Mouse (Mus musculus) liver, embryonic 14.5 days (tissue): Measurements from ENCODE around the gene Ptprn2.

Experiments
- CTCF ChIP-seq: IDR thresholded peaks from 2 replicates; pipeline ENCODE4 v1.5.1; 2016; ENCODE audit warnings: antibody characterized with exemption, low read depth, control low read depth
- EP300 ChIP-seq: IDR thresholded peaks from 2 replicates; pipeline ENCODE4 v1.6.1; 2016; ENCODE audit warnings: antibody characterized with exemption, low read depth

DNA sequence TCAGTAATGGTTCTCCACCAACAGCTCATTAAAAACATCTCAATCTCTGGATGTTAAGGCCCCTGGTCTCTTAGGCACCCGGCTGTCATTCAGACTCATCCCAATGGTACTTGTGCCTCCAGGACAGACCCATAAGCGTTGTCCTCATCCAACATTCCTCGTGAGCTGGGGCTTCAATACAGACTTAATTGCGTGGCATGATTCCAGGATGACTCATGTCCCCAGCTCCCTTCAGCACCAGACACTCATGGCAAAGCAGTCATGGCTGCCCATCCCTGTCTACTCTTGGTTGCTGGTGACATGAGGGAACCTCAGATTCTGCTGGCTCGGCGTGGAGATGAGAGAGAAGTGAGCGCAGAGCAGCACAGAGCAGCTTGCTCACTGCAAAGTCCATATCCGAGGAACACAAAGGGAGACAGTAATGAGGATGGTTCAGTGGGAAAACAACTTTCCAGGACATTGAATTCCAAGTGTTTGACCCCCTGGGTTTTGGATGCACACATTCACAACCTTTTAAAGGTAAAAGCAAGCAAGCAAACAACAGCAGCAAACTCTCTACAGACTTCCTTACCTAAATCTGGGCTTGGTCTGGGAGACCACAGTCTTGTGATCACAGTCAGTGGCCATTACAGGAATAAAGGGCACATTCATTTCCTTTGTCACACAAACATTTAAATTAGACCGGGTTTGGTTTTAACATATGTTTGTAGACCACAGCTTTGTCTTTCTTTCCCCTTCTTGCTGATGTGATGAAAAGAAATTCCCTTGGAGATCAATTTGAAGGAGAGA lies 754.6 kb downstream of the Ptprn2 start:
- TF ChIP-seq CTCF (no peak), EP300 (no peak)
